Mouse (Mus musculus): ENCODE measurements around the gene Cmtm8.

Cmtm8 gene

GRCm38 (mm10) chr9:114844017-114844662 lies at the start of gene Cmtm8:
Gene Cmtm8 (minus strand): TSS chr9:114844156.
- peak; percentile 72 for DNase-seq (ENCODE audit: low spot score)

DNA sequence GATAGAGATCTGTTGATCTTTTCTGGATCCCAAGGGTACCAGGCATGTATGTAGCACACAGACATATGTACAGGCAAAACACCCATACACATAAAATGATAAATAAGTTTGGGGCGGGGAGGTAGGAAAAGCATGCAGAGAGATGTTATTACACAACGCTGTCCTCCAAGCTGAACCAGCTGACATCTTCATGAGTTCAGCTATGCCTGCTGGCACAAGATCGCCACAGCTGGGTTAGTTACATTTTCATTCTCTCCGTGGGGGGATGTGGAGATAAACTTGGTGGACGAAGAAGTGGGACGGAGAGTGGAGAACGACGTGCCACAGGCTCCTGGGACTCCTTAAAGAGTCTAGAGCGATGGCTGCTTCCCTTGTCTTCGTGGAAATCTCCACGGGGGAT lies 49.0 kb upstream of the Cmtm8 start:
- DNase-seq (ENCODE audit: low spot score): no peak

DNA sequence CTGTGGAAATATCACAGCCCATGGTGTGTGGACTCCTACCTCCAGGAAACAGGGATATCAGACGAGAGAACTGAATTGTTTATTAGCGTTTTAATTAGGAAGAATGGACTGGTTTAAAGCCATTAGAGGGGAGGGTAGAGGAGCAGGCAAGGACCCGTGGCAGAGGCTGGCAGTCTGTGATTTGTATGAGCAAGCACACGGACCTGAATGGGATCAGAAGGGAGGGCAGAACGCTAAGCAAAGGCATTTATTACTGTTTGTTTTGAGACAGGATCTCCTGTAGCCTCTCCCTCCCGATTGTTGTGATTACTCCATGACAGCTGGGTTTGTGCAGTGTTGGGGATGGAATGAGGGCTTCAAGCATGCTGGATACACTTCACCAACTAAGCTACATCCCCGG lies 46.4 kb upstream of the Cmtm8 start:
- no peak for DNase-seq (ENCODE audit: low spot score)

- no peak for DNase-seq (ENCODE audit: low spot score)
These were observed 45.0 kb upstream of the Cmtm8 start for GRCm38 (mm10) chr9:114888856-114889407.

- DNase-seq (ENCODE audit: low spot score): no peak
These were observed 43.7 kb upstream of the Cmtm8 start for GRCm38 (mm10) chr9:114887699-114888098.

- DNase-seq (ENCODE audit: low spot score): no peak
These were observed 42.2 kb upstream of the Cmtm8 start for GRCm38 (mm10) chr9:114885991-114886662.

GRCm38 (mm10) chr9:114885564-114885963 lies 41.6 kb upstream of the Cmtm8 start:
- DNase-seq (ENCODE audit: low spot score): no peak

DNA sequence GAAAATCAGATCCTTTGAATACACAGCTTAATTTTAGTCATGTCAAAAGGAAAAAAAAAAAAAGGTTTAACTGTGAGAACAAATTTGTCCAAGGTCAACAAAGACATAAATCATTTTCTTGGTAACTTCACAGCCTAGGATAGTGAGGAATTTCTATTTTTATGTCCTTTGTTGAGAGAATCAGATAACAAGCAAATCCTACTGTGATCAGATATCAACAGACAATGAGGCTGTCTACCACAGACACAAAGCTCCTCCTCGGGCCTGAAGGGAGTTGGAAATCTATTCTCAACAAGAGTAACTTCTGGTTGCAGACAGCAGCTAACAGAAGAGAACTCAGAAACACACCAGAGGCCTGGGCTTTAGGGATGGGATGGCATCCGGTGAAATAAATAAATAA lies 38.0 kb upstream of the Cmtm8 start:
- DNase-seq (ENCODE audit: low spot score): no peak

- peak; percentile 51 for DNase-seq (ENCODE audit: low spot score)
These were observed 11.4 kb upstream of the Cmtm8 start for GRCm38 (mm10) chr9:114855327-114855726.

DNA sequence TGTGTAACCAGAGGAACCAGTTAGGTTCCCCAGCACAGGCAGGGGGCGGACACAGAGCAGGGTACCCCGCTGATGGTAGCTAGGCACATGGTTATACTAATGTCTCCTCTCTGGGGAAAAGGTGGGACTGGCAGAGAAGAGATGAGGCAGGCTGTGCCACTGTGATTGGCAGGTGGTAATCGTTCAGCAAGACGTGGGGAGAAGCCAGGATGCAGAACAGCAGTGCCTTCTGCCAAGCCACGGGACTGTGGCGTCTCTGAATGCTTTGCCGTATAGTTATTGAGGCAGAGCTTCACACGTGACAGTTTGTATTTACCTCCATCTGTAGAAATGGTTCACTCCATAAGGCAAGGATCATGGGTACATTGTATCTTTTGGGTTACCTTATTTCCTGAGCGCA lies 10.7 kb upstream of the Cmtm8 start:
- DNase-seq (ENCODE audit: low spot score): no peak

DNA sequence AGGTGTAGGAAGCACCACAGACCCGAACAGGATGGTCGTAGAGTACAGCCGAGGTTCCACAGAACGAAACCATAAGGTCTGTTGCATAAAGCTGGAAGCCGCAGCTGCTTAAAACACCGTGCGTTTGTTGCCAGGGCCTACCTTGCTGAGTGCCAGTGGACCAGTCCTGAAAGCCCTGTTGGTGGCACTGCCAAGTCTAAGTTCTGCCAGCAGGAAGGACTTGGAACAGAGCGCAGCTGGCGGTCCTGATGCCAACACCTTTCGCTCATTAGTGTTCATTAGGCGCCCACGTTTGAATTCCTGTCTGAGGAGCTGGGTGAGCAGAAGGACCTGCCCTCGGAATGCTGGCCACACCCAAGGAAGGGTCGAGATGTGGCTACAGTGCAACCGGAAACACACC lies 9.4 kb upstream of the Cmtm8 start:
- DNase-seq (ENCODE audit: low spot score): no peak

- DNase-seq (ENCODE audit: low spot score): no peak
These were observed 7.6 kb upstream of the Cmtm8 start for GRCm38 (mm10) chr9:114851419-114852190.

DNA sequence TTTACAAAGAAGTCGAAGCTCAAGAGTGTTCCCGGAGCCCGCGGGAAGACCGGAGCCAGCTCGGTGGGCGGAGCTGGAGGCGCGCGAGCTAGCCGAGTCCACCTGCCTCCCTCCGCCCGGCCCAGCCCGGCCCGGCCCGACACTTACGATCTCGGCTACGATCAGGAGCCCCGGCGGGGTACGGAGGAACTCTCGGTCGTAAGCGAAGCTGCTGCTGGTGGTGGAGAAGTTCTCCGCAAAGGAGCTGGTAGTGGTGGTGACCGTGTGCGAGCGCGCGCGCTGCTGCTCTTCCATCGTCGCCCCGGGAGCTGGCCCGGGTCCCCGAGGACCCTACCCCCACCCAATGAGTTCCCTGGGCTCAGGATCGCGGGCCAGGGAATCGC lies 331 bp downstream of the Cmtm8 start:
- DNase-seq (ENCODE audit: low spot score): peak; percentile 67

- DNase-seq (ENCODE audit: low spot score): peak; percentile 58
These were observed 1.1 kb downstream of the Cmtm8 start for GRCm38 (mm10) chr9:114842886-114843285.

DNA sequence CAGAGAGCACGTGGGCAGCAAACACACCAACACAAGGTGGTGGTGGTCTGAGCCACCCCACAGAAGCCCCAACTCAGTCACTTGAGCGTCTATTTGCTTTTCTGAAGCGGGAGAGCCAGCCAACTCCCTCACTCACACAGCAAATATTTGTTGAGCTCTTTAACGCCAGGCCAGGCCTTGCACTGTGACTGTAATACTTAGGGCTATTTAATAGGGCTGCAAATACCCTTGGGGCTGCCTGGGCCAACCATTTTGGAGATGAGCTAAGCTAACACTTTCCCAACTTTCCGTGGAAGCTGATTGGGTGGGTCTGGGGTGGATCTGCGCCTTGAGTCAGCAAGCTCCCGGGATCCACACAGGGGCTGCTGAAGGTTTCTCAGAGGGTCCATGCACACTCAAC lies 1.7 kb downstream of the Cmtm8 start:
- no peak for DNase-seq (ENCODE audit: low spot score)

DNA sequence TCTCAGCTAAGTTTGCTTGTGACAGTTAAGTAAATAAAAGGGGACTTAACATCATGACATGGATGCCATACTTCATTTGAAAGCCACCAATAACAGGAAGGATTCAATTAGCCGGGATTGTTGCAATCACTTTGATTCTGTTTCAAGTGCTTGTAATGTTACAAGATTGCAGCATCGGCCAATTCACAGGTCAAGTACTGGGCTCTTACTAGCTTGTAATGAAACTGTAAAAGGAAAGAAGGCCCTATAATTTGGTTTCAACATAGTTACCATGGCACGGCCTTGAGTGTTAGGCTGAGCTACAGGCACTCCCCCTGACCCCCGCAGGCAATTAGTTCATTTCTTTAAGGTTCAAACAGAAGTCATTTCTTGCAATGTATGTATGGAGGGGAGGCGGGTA lies 5.1 kb downstream of the Cmtm8 start:
- no peak for DNase-seq (ENCODE audit: low spot score)

DNA sequence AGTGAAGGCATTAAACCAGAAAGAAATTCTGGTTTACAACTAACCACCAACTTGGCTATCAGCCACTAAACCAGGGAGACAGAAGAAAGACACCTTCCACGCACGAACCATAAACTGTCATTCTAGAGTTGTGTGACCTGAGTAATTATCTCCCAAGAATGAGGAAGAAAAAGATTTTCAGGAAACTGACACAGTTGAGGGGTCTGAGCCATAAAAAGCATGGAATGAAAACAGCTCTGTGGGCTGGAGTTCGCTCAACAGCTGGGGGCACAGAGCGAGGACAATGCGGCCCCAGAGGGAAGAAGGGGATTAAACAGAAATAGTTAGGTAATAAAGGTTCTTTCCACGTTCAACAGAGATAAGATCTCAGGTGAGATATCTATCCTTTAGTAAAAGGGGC lies 12.4 kb downstream of the Cmtm8 start:
- DNase-seq (ENCODE audit: low spot score): no peak

GRCm38 (mm10) chr9:114830351-114830750 lies 13.6 kb downstream of the Cmtm8 start:
- no peak for DNase-seq (ENCODE audit: low spot score)

DNA sequence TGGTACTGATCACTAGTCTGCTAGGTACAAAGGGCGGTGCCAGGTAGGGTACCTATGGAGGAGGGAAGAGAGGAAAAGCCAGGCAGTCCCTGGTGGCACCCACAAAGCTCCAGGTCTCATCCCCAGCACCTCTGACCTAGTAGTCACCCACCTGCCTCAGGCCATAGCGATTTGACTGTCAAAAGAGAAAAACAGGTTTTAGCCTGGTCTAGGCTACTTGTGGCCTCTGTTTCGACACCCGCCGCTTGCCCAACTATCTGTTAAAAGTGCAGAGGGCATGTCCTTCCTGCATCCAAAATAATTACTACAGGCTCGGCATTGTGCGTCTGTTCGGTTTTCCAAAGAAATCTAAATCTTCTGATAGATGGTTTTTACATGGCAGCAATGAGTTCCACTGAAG lies 14.3 kb downstream of the Cmtm8 start:
- DNase-seq (ENCODE audit: low spot score): no peak

GRCm38 (mm10) chr9:114828377-114828776 lies 15.6 kb downstream of the Cmtm8 start:
- no peak for DNase-seq (ENCODE audit: low spot score)

GRCm38 (mm10) chr9:114827242-114827852 lies 16.6 kb downstream of the Cmtm8 start:
- DNase-seq (ENCODE audit: low spot score): no peak

DNA sequence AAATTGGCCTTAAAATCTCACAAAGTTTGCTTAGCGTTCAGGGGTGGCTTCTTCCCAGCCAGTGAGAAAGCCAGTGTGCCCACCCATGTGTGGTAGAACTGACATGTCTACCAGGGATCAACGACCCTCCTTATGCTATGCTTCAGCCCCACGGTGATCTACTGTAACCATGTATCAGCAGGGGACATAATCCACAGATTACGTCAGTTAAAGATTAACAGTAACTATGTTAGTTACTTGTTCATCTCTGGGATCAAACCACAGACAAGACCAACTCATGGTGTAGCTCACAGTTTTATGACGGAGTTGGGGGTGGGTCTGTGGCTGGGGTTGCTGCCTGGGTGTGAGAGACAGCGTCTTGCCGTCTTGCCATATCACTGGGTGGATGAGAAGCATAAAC lies 19.8 kb downstream of the Cmtm8 start:
- no peak for DNase-seq (ENCODE audit: low spot score)
